In genomic region chr19:53859149-53859548, GRCm38 (mm10) we compare ENCODE assay signal across 11 mouse cellular contexts. TPM values are rescaled to one million over a fixed set of nuclear protein-coding genes. Genes with fewer than 3 reads are reported as not detected.
DNase-seq lines count a peak whose midpoint lies in the region; ATAC-seq and TF ChIP-seq lines count a peak whose summit lies in the region.
"Had no signal": no experiment of that assay in that cellular context is flagged by ENCODE, and none has a peak within 500 bp of the region (broad histone marks: within the 10 kb centered on the region; RNA-seq: fewer than 3 reads in every experiment).

No protein-coding gene starts in this region.

- peak; percentile 75 for ATAC-seq in kidney, embryonic 14.5 days (ENCODE audit: low FRiP score, low TSS enrichment)
- peak; percentile 58; the same call in 1 of the 2 replicates for ATAC-seq in common myeloid progenitor, adult 5-6 weeks (replicated peaks; ENCODE audit: low read depth, poor library complexity, severe bottlenecking)
- ATAC-seq in limb, embryonic 13.5 days (ENCODE audit: low FRiP score, low read depth), result peak; percentile 42; the same call in 1 of the 2 replicates
- peak; percentile 77 for ATAC-seq in megakaryocyte-erythroid progenitor cell, adult 5-6 weeks (replicated peaks; ENCODE audit: low FRiP score, low TSS enrichment, poor library complexity, severe bottlenecking)
- ATAC-seq in monocyte, adult 5-6 weeks (replicated peaks; ENCODE audit: insufficient number of reproducible peaks, low FRiP score, low TSS enrichment, poor library complexity, severe bottlenecking), result no peak

- H3K36me3 ChIP-seq in kidney, embryonic 14.5 days (ENCODE audit: control insufficient read depth, insufficient read depth, low read length), result no peaks in the 10 kb centered on the region
- H3K36me3 ChIP-seq in kidney, adult 2 months (ENCODE audit: control insufficient read depth, insufficient read depth, low read length), result no peaks in the 10 kb centered on the region
- H3K36me3 ChIP-seq in limb, embryonic 13.5 days, result no peaks in the 10 kb centered on the region
- H3K36me3 ChIP-seq: neural tube, embryonic 13.5 days had no signal

- peaks cover 18% of the 10 kb centered on the region; the same call in 1 of the 2 replicates for H3K4me1 ChIP-seq in kidney, embryonic 14.5 days (ENCODE audit: control insufficient read depth, insufficient read depth, low read length)
- no peaks in the 10 kb centered on the region for H3K4me1 ChIP-seq in kidney, adult 2 months (ENCODE audit: control insufficient read depth, insufficient read depth, low read length)
- H3K4me1 ChIP-seq in limb, embryonic 13.5 days, result peaks cover 33% of the 10 kb centered on the region
- H3K4me1 ChIP-seq: neural tube, embryonic 13.5 days had no signal

- H3K4me3 ChIP-seq in kidney, embryonic 14.5 days (ENCODE audit: low read length), result no peak overlapping the region
- H3K4me3 ChIP-seq in kidney, adult 2 months (ENCODE audit: insufficient read depth, low read depth, low read length), result no peak overlapping the region
- H3K4me3 ChIP-seq in limb, embryonic 13.5 days, result no peak overlapping the region
- H3K4me3 ChIP-seq: heart, embryonic 13.5 days; neural tube, embryonic 13.5 days had no signal

- no peak overlapping the region for H3K27ac ChIP-seq in kidney, embryonic 14.5 days (ENCODE audit: low read depth, low read length)
- no peak overlapping the region for H3K27ac ChIP-seq in kidney, adult 2 months (ENCODE audit: insufficient read depth, low read depth, low read length)
- no peak overlapping the region; the same call in 1 of the 2 replicates for H3K27ac ChIP-seq in limb, embryonic 13.5 days
- H3K27ac ChIP-seq: heart, embryonic 13.5 days; neural tube, embryonic 13.5 days had no signal

- H3K9me3 ChIP-seq in kidney, embryonic 14.5 days (ENCODE audit: control insufficient read depth, low read length), result no peaks in the 10 kb centered on the region
- no peaks in the 10 kb centered on the region for H3K9me3 ChIP-seq in limb, embryonic 13.5 days
- H3K9me3 ChIP-seq: heart, embryonic 13.5 days; neural tube, embryonic 13.5 days had no signal

- TF ChIP-seq CTCF in kidney, adult 2 months (conservative IDR thresholded peaks at IDR 0.05; ENCODE audit: insufficient read depth, insufficient read length, low read depth, low read length), result no peak

- WGBS in kidney, embryonic 14.5 days, result 3% methylated on average over 9 of the region's 9 CpGs
- 46% methylated on average over 9 of the region's 9 CpGs for WGBS in kidney, adult 2 months
- WGBS in limb, embryonic 13.5 days, result 18% methylated on average over 9 of the region's 9 CpGs

- DNase-seq in kidney, adult 2 months, result no peak
- no peak for DNase-seq in spleen, adult 18-20 months
- DNase-seq in cerebellum, postnatal 4 days (ENCODE audit: low spot score in 2 of 2), result no peak
- DNase-seq: cerebellum, adult 11-12 months had no signal

- H3K27me3 ChIP-seq in kidney, embryonic 14.5 days (ENCODE audit: control insufficient read depth, insufficient read depth, low read length), result no peaks in the 10 kb centered on the region
- no peaks in the 10 kb centered on the region for H3K27me3 ChIP-seq in kidney, adult 2 months (replicated peaks; ENCODE audit: control insufficient read depth, insufficient read depth, low read length)
- H3K27me3 ChIP-seq in limb, embryonic 13.5 days, result no peaks in the 10 kb centered on the region
- H3K27me3 ChIP-seq: heart, embryonic 13.5 days had no signal

- no peak for TF ChIP-seq POLR2A in kidney, adult 2 months (IDR thresholded peaks at IDR 0.05; ENCODE audit: low read depth, low read length)

- H3K9ac ChIP-seq in kidney, embryonic 14.5 days (ENCODE audit: low read depth, low read length), result no peak overlapping the region
- no peak overlapping the region for H3K9ac ChIP-seq in limb, embryonic 13.5 days
- H3K9ac ChIP-seq: heart, embryonic 13.5 days; neural tube, embryonic 13.5 days had no signal

- H3K4me2 ChIP-seq in kidney, embryonic 14.5 days (replicated peaks; ENCODE audit: low read depth, low read length), result no peak overlapping the region
- peak overlapping the region; percentile 28 for H3K4me2 ChIP-seq in limb, embryonic 13.5 days (replicated peaks)
- H3K4me2 ChIP-seq: heart, embryonic 13.5 days; neural tube, embryonic 13.5 days had no signal

RNA-seq across cellular contexts. Expression of gene Pdcd4, which starts 32.9 kb away (rescaled TPM):
- polyA plus RNA-seq in kidney, embryonic 14.5 days (2014; fragmentation: Nextera tagmentation; extraction: Ambion mirVana), result 134 and 136 TPM in 2 replicates
- polyA plus RNA-seq in kidney, adult 2 months (2012; rRNA removed), result 6.4 and 10.3 TPM in 2 replicates
- total RNA-seq in common myeloid progenitor, adult 5-6 weeks (2017), result 372 and 408 TPM in 2 replicates
- polyA plus RNA-seq in limb, embryonic 13.5 days (2015; fragmentation: Nextera tagmentation; extraction: Ambion mirVana), result 119 and 120 TPM in 2 replicates
- total RNA-seq in megakaryocyte-erythroid progenitor cell, adult 5-6 weeks (2014; fragmentation: Nextera tagmentation), result 137 and 154 TPM in 2 replicates
- total RNA-seq in megakaryocyte-erythroid progenitor cell, adult 5-6 weeks (2017), result 288 and 291 TPM in 2 replicates
- 238 to 392 TPM (median 322 TPM) in 3 replicates for total RNA-seq in monocyte, adult 5-6 weeks (2017)
